Mouse (Mus musculus): ENCODE measurements at regions not wholly inside any gene's neighbourhood (a gene's known extent, or its start where the extent isn't known, plus 50 kb on each side); places are given as distances from the start of the nearest gene placed in this dataset.
A peak's percentile ranks its signal among the peaks of the same experiment; 100 is the strongest.

- 69% methylated on average over 3 of the region's 3 CpGs for WGBS
- 0 out of 2 replicates have a peak, but pooled peaks cover 5% of the 10 kb centered on the region for H3K4me1 ChIP-seq
- H3K4me3 ChIP-seq, result no peak overlapping the region
- no peak overlapping the region for H3K9ac ChIP-seq (replicated peaks)
- H3K4me2 ChIP-seq (replicated peaks), result no peak overlapping the region
- H3K27ac ChIP-seq (replicated peaks), result no peak overlapping the region
- H3K27me3 ChIP-seq, result no peaks in the 10 kb centered on the region
- no peak for ATAC-seq (replicated peaks)
- H3K36me3 ChIP-seq, result no peaks in the 10 kb centered on the region
- H3K9me3 ChIP-seq, result no peaks in the 10 kb centered on the region
Measured at GRCm38 (mm10) chr17:48807905-48808304, 124.3 kb upstream of the Lrfn2 start.

GRCm38 (mm10) chr17:48814753-48815504 lies 117.2 kb upstream of the Lrfn2 start:
- WGBS, result 47% methylated on average over 15 of the region's 15 CpGs
- peak; percentile 54; the same call in 1 of the 2 replicates for ATAC-seq (replicated peaks)

GRCm38 (mm10) chr17:48816588-48817324 lies 115.4 kb upstream of the Lrfn2 start:
- no peaks in the 10 kb centered on the region for H3K36me3 ChIP-seq
- no peaks in the 10 kb centered on the region for H3K9me3 ChIP-seq
- H3K4me2 ChIP-seq (replicated peaks), result no peak overlapping the region
- no peak overlapping the region for H3K4me3 ChIP-seq
- no peak overlapping the region for H3K9ac ChIP-seq (replicated peaks)
- H3K4me1 ChIP-seq, result peaks cover 5% of the 10 kb centered on the region; the same call in 1 of the 2 replicates
- no peak overlapping the region for H3K27ac ChIP-seq (replicated peaks)
- ATAC-seq (replicated peaks), result no peak
- WGBS, result 67% methylated on average over 9 of the region's 9 CpGs
- no peaks in the 10 kb centered on the region for H3K27me3 ChIP-seq

More at GRCm38 (mm10) chr17:48814753-48815504, 117.2 kb upstream of the Lrfn2 start:
- Histone ChIP-seq H3K4me3 (no peak overlapping the region), H3K27ac (replicated peaks) (no peak overlapping the region), H3K9ac (replicated peaks) (no peak overlapping the region), H3K36me3 (no peaks in the 10 kb centered on the region), H3K9me3 (no peaks in the 10 kb centered on the region), H3K4me2 (replicated peaks) (no peak overlapping the region), H3K27me3 (no peaks in the 10 kb centered on the region), H3K4me1 (peaks cover 5% of the 10 kb centered on the region; the same call in 1 of the 2 replicates)

- Histone ChIP-seq H3K27ac (replicated peaks) (no peak overlapping the region), H3K9me3 (no peaks in the 10 kb centered on the region), H3K4me2 (replicated peaks) (no peak overlapping the region), H3K4me1 (no peaks in the 10 kb centered on the region; the same call in 1 of the 2 replicates), H3K27me3 (no peaks in the 10 kb centered on the region), H3K4me3 (no peak overlapping the region), H3K9ac (replicated peaks) (no peak overlapping the region), H3K36me3 (no peaks in the 10 kb centered on the region)
- ATAC-seq (replicated peaks), result no peak
- WGBS, result 87% methylated on average over 13 of the region's 13 CpGs
Measured at GRCm38 (mm10) chr17:48817551-48817950, 114.6 kb upstream of the Lrfn2 start.

- no peak overlapping the region for H3K4me2 ChIP-seq (replicated peaks)
- no peak overlapping the region for H3K4me3 ChIP-seq
- no peaks in the 10 kb centered on the region for H3K9me3 ChIP-seq
- H3K4me1 ChIP-seq, result peaks cover 10% of the 10 kb centered on the region
- H3K9ac ChIP-seq (replicated peaks), result no peak overlapping the region
- H3K27ac ChIP-seq (replicated peaks), result no peak overlapping the region
- no peaks in the 10 kb centered on the region for H3K27me3 ChIP-seq
- 94% methylated on average over 1 of the region's 1 CpGs for WGBS
- no peak for ATAC-seq (replicated peaks)
- no peaks in the 10 kb centered on the region for H3K36me3 ChIP-seq
Measured at GRCm38 (mm10) chr17:48819703-48820102, 112.5 kb upstream of the Lrfn2 start.

GRCm38 (mm10) chr17:48822101-48822876 lies 109.9 kb upstream of the Lrfn2 start:
- 93% methylated on average over 20 of the region's 20 CpGs for WGBS
- Histone ChIP-seq H3K9ac (replicated peaks) (no peak overlapping the region), H3K9me3 (no peaks in the 10 kb centered on the region), H3K4me1 (peaks cover 10% of the 10 kb centered on the region), H3K36me3 (no peaks in the 10 kb centered on the region), H3K4me3 (no peak overlapping the region), H3K4me2 (replicated peaks) (no peak overlapping the region), H3K27ac (replicated peaks) (no peak overlapping the region), H3K27me3 (no peaks in the 10 kb centered on the region)
- no peak for ATAC-seq (replicated peaks)

- Histone ChIP-seq H3K27me3 (no peaks in the 10 kb centered on the region), H3K4me1 (peaks cover 10% of the 10 kb centered on the region), H3K4me2 (replicated peaks) (no peak overlapping the region), H3K9me3 (no peaks in the 10 kb centered on the region), H3K9ac (replicated peaks) (no peak overlapping the region), H3K27ac (replicated peaks) (0 out of 2 replicates have a peak overlapping the region, but pooled peaks have one; percentile 2), H3K36me3 (no peaks in the 10 kb centered on the region), H3K4me3 (no peak overlapping the region)
- ATAC-seq (replicated peaks), result no peak; the same call in 1 of the 2 replicates
- WGBS, result 30% methylated on average over 9 of the region's 9 CpGs
Measured at GRCm38 (mm10) chr17:48823921-48824320, 108.3 kb upstream of the Lrfn2 start.

GRCm38 (mm10) chr17:48825212-48825913 lies 106.8 kb upstream of the Lrfn2 start:
- H3K4me3 ChIP-seq, result no peak overlapping the region
- H3K4me1 ChIP-seq, result peaks cover 10% of the 10 kb centered on the region
- H3K9ac ChIP-seq (replicated peaks), result no peak overlapping the region
- ATAC-seq (replicated peaks), result 0 out of 2 replicates have a peak, but pooled peaks have one; percentile 6
- no peaks in the 10 kb centered on the region for H3K9me3 ChIP-seq
- no peaks in the 10 kb centered on the region for H3K36me3 ChIP-seq
- H3K27me3 ChIP-seq, result no peaks in the 10 kb centered on the region
- no peak overlapping the region for H3K4me2 ChIP-seq (replicated peaks)
- 0 out of 2 replicates have a peak overlapping the region, but pooled peaks have one; percentile 3 for H3K27ac ChIP-seq (replicated peaks)
- WGBS, result 64% methylated on average over 9 of the region's 9 CpGs

GRCm38 (mm10) chr17:48838297-48838979 lies 93.7 kb upstream of the Lrfn2 start:
- ATAC-seq (replicated peaks), result no peak
- no peaks in the 10 kb centered on the region for H3K4me1 ChIP-seq
- WGBS, result 39% methylated on average over 20 of the region's 20 CpGs
- no peaks in the 10 kb centered on the region for H3K36me3 ChIP-seq
- H3K9ac ChIP-seq (replicated peaks), result no peak overlapping the region
- H3K4me2 ChIP-seq (replicated peaks), result no peak overlapping the region
- no peaks in the 10 kb centered on the region for H3K9me3 ChIP-seq
- H3K27ac ChIP-seq (replicated peaks), result no peak overlapping the region; the same call in 1 of the 2 replicates
- no peak overlapping the region for H3K4me3 ChIP-seq
- H3K27me3 ChIP-seq, result no peaks in the 10 kb centered on the region

GRCm38 (mm10) chr17:48847890-48848289 lies 84.3 kb upstream of the Lrfn2 start:
- Histone ChIP-seq H3K4me3 (no peak overlapping the region), H3K36me3 (no peaks in the 10 kb centered on the region), H3K4me2 (replicated peaks) (no peak overlapping the region), H3K27me3 (no peaks in the 10 kb centered on the region), H3K27ac (replicated peaks) (no peak overlapping the region), H3K9me3 (no peaks in the 10 kb centered on the region), H3K4me1 (no peaks in the 10 kb centered on the region), H3K9ac (replicated peaks) (no peak overlapping the region)
- ATAC-seq (replicated peaks), result no peak
- WGBS, result 13% methylated on average over 7 of the region's 7 CpGs

GRCm38 (mm10) chr17:48850910-48851309 lies 81.3 kb upstream of the Lrfn2 start:
- H3K4me1 ChIP-seq, result no peaks in the 10 kb centered on the region
- ATAC-seq (replicated peaks), result no peak
- H3K4me3 ChIP-seq, result no peak overlapping the region
- no peaks in the 10 kb centered on the region for H3K36me3 ChIP-seq
- H3K27me3 ChIP-seq, result no peaks in the 10 kb centered on the region
- no peaks in the 10 kb centered on the region for H3K9me3 ChIP-seq
- H3K27ac ChIP-seq (replicated peaks), result no peak overlapping the region
- no peak overlapping the region for H3K9ac ChIP-seq (replicated peaks)
- H3K4me2 ChIP-seq (replicated peaks), result no peak overlapping the region
